Mouse (Mus musculus) G1E (cell line): ENCODE results near the gene Gm28308. TPM values are rescaled to one million over a fixed set of nuclear protein-coding genes. Genes with fewer than 3 reads are reported as not detected.

Experiments
- ATAC-seq: 2 replicates; pipeline ENCODE4 v1.8.0; 2016; ENCODE audit warnings: mild to moderate bottlenecking; ENCODE audit not compliant: insufficient number of reproducible peaks, poor library complexity, low FRiP score, severe bottlenecking; ENCODE audit errors: extremely low read depth
- DNase-seq: peaks from one replicate; pipeline ENCODE4 v3.0.0; 2012; ENCODE audit warnings: low spot score
- H3K27me3 ChIP-seq: 2 replicates; pipeline ENCODE4 v1.6.1; 2012; ENCODE audit warnings: mild to moderate bottlenecking, low read length, inconsistent platforms; ENCODE audit not compliant: insufficient read depth
- H3K36me3 ChIP-seq: replicated peaks from 2 replicates; pipeline ENCODE3; 2012; ENCODE audit warnings: mild to moderate bottlenecking, inconsistent platforms
- H3K4me1 ChIP-seq: 2 replicates; pipeline ENCODE4 v1.6.1; 2012; ENCODE audit warnings: low read depth, low read length, inconsistent platforms, mixed read lengths; ENCODE audit not compliant: insufficient read depth
- H3K4me3 ChIP-seq: 2 replicates; pipeline ENCODE4 v1.5.1; 2012; ENCODE audit warnings: low read depth, mild to moderate bottlenecking, inconsistent platforms, low read length, moderate library complexity, mixed read lengths
- H3K9me3 ChIP-seq: replicated peaks from 2 replicates; pipeline ENCODE4 v1.6.1; 2012; ENCODE audit warnings: inconsistent platforms
- CTCF ChIP-seq: IDR thresholded peaks from 2 replicates; pipeline ENCODE4 v1.5.1; 2012; ENCODE audit warnings: low read depth, low read length, inconsistent platforms, mixed read lengths
- GATA1 ChIP-seq: IDR thresholded peaks from 2 replicates; pipeline ENCODE4 v1.6.1; 2012; ENCODE audit warnings: borderline replicate concordance, low read length, inconsistent platforms, mixed read lengths
- GATA2 ChIP-seq: IDR thresholded peaks from 2 replicates; pipeline ENCODE4 v1.6.1; 2012; ENCODE audit warnings: low read depth, low read length, inconsistent platforms, borderline replicate concordance
- POLR2AphosphoS5 ChIP-seq: IDR thresholded peaks from 2 replicates; pipeline ENCODE4 v1.6.1; 2012; ENCODE audit warnings: low read depth, low read length, inconsistent platforms; ENCODE audit not compliant: insufficient replicate concordance
- TAL1 ChIP-seq: conservative IDR thresholded peaks from 2 replicates; pipeline ENCODE4 v1.6.1; 2012; ENCODE audit warnings: low read depth, low read length, inconsistent platforms, mixed read lengths
- polyA plus RNA-seq: library from polyadenylated mRNA; stranded (reverse); fragments of >175 nt; gene quantifications from 2 replicates; pipeline ENCODE4 v1.2.3, GENCODE M21; 2012
- total RNA-seq, 2 experiments: library from RNA; stranded (forward) in 1 of 2; stranded (reverse) in 1 of 2; fragments of 200-1000 nt in 1 of 2; fragments of >200 nt in 1 of 2; fragmentation: Nextera tagmentation in 1 of 2; gene quantifications; 2 replicates each; pipeline ENCODE4 v1.2.3; 2014 to 2017

Gm28308 gene
- total and polyA plus RNA-seq, 3 experiments, result not detected

DNA sequence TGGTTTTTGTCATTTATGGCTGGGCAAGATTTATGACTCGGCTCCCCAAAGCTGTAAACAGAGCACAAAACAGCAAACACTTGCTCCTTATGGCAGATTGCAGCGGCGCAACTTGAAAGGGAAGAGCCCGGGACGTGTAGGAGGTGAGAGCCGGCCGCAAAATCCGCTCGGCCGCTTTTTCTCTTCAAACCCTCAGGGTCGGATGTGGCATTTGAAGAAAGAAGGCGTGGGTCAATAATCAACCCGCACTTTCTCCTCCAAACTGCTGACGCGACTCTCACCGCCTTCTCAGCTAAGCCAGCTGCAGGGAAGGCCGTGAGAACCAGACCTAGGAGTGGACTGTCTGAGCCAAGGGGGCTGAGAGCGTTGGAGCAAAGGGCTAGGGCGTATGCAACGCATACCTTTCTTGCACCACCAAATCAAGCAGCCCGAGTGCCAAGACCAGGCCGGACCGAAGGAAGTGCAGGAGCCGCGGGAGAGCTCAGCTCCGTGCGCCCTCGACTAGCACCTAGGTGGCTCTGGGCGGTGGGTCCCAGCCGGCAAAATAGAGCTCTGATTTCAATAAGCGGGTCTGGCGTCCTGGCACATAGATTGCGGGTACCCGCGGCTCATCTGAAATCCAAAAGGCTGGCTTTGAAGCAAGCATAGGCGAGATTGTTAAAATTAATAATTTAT, 35.9 kb downstream of the Gm28308 start, which contains the start of gene 5730596B20Rik:
TSS of gene 5730596B20Rik (plus strand) at position 438 of the 675 bp plus-strand sequence.
- Histone ChIP-seq H3K9me3 (no peaks in the 10 kb centered on the region), H3K4me1 (no peaks in the 10 kb centered on the region), H3K27me3 (peaks cover 45% of the 10 kb centered on the region), H3K36me3 (no peaks in the 10 kb centered on the region), H3K4me3 (no peak within 1 kb of the TSS)
- DNase-seq, result no peak
- TF ChIP-seq CTCF, result no peak
- TF ChIP-seq GATA1, result no peak
- no peak for TF ChIP-seq POLR2AphosphoS5
- no peak for TF ChIP-seq GATA2
- TF ChIP-seq TAL1, result no peak
- no peak for ATAC-seq

GRCm38 (mm10) chr6:52176391-52176790, 36.7 kb downstream of the Gm28308 start:
- no peak for TF ChIP-seq GATA1
- no peak for TF ChIP-seq GATA2
- TF ChIP-seq POLR2AphosphoS5, result no peak
- TF ChIP-seq CTCF, result no peak
- TF ChIP-seq TAL1, result no peak
- ATAC-seq (no peak), DNase-seq (no peak)
- no peaks in the 10 kb centered on the region for H3K36me3 ChIP-seq
- H3K9me3 ChIP-seq, result no peaks in the 10 kb centered on the region
- no peaks in the 10 kb centered on the region for H3K4me1 ChIP-seq
- peaks cover 48% of the 10 kb centered on the region for H3K27me3 ChIP-seq
- no peak overlapping the region for H3K4me3 ChIP-seq

DNA sequence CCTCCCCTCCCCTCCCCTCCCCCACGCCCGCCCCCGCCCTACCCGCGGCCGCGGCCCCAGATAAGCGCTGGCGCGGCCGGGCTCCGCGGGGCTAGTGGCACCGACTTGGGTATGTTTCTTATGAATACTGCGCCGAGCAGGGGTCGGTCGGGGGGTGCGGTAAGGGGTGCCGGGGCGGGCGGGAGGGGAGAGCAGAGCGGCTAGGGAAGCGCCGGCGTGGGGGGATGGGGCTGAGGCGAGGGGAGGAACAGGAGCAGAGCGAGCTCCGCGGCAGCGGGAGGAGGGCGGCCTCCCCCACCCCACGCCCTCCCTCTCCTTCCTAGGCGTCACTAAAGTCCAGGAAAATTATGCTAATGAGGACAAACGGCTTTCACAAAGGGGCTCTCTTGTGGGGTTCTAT, 37.3 kb downstream of the Gm28308 start:
- no peak for DNase-seq
- Histone ChIP-seq H3K4me1 (no peaks in the 10 kb centered on the region), H3K36me3 (no peaks in the 10 kb centered on the region), H3K9me3 (no peaks in the 10 kb centered on the region), H3K27me3 (peaks cover 53% of the 10 kb centered on the region), H3K4me3 (no peak overlapping the region)
- TF ChIP-seq GATA2 (no peak), POLR2AphosphoS5 (no peak), GATA1 (no peak)
- no peak for ATAC-seq

DNA sequence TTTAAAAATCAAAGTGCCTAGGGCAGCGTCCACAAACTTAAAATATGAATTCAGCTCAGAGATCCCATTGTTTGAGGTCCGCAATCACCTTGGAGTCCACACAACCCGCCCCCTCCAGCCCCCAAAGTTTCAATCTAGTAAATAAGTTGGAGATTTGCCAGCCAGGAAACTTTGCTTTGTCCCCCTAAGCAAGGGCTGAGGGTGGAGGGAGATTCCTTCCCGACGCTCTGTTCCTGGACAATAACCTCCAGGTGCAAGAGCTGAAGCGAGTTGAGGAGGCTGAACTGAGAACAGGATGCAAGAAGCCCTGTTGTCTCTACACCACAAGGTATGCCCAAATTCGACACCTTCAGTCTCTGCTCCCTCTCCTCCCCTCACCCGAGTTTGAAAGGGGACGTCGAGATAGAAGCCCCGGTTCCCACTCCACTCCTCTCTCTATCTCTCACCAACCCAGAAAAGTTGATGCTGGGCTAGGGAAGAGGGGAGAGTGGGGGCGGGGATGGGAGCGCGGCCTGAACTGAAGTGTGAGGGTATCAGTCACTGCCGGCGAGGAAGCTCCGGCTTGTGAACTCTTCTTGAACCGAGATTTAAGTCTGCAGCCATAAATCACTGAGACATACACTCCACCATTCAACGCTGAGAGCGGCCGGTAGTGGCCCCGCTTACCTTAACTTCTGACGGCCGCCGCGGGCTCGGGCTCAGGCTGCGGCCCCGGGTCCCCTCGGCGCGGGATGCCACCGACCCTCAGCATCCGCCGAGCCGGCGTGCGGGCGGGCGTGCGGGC, 38.0 kb downstream of the Gm28308 start:
- H3K36me3 ChIP-seq, result no peaks in the 10 kb centered on the region
- H3K9me3 ChIP-seq, result no peaks in the 10 kb centered on the region
- peaks cover 60% of the 10 kb centered on the region for H3K27me3 ChIP-seq
- H3K4me1 ChIP-seq, result no peaks in the 10 kb centered on the region
- ATAC-seq (no peak), DNase-seq (no peak)
- H3K4me3 ChIP-seq, result no peak overlapping the region
- TF ChIP-seq TAL1 (no peak), POLR2AphosphoS5 (no peak), GATA2 (no peak), CTCF (no peak), GATA1 (no peak)

GRCm38 (mm10) chr6:52173648-52174047, 39.5 kb downstream of the Gm28308 start:
- DNase-seq (no peak), ATAC-seq (no peak)
- Histone ChIP-seq H3K9me3 (no peaks in the 10 kb centered on the region), H3K4me1 (no peaks in the 10 kb centered on the region), H3K27me3 (peaks cover 59% of the 10 kb centered on the region), H3K36me3 (no peaks in the 10 kb centered on the region), H3K4me3 (no peak overlapping the region)
- TF ChIP-seq GATA1, result no peak

DNA sequence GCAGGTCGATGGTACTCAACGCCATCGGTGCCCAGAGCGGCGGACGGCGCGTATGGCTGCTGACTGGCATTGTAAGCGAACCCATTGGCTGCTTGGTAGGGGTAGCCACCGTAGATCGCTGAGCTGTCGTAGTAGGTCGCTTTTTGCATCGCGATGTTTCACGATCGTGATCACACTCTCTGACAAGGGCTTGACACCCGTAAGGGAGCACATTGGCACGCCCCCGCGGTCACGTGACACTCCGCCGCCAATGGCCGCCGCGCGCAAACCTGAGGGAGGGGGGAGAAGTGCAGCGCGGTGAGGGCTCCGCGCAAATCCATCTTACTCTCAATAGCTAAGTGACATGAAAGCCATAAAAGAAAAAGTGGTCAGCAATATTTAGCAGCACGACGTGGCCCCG, 40.6 kb downstream of the Gm28308 start:
- no peaks in the 10 kb centered on the region for H3K4me1 ChIP-seq
- ATAC-seq, result no peak
- H3K9me3 ChIP-seq, result no peaks in the 10 kb centered on the region
- no peaks in the 10 kb centered on the region for H3K36me3 ChIP-seq
- H3K27me3 ChIP-seq, result peaks cover 59% of the 10 kb centered on the region
- DNase-seq, result no peak
- TF ChIP-seq POLR2AphosphoS5, result no peak
- TF ChIP-seq TAL1, result no peak
- TF ChIP-seq GATA2, result no peak
- TF ChIP-seq CTCF, result no peak
- TF ChIP-seq GATA1, result no peak
- no peak overlapping the region for H3K4me3 ChIP-seq
